Mouse (Mus musculus): Measurements from ENCODE around the gene Dohh. TPM values are rescaled to one million over a fixed set of nuclear protein-coding genes. Genes with fewer than 3 reads are reported as not detected.

Gene Dohh
- polyA plus RNA-seq, 1 experiment from 2014 or later = 76.7 TPM

DNA sequence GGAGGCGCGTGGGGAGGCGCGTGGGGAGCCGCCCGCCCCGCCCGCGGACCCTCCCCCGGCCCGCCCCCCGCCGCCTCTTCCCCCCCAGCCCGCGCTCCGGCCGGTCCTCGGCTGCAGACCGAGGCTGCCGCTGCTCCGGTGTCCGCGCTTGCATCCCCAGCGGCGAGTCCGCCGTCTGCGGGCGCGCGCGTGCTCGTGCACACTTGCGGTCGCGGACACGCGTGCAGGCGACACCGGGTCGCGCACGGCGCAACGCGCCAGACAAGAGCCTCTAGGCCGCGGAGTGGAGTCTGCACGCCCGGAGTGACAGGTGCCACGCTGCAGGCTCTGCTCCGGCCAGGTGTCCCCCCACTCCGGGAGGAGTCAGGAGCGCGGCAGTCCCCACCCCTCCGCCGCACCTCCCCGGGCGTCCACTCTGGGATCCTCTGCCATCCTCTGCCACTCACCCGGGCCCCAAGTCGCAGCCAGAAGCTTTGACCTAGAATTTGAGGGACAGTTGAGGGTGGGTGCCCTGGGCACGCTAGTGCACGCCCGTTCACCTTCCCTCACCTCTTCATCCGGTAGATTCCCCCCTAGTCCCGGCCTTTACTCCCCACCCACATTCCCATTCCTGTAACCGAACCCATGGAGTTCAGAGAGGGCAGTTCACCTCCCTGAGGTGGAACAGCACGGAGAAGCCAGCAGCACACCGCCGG lies 46.8 kb downstream of the Dohh start:
- ATAC-seq = peak; percentile 12
- peaks cover 22% of the 10 kb centered on the region for H3K27me3 ChIP-seq
- under 1% methylated on average over 45 of the region's 70 CpGs for WGBS
- H3K36me3 ChIP-seq (ENCODE audit: poor library complexity, severe bottlenecking) = no peaks in the 10 kb centered on the region
- peaks cover 62% of the 10 kb centered on the region for H3K4me1 ChIP-seq
- H3K27ac ChIP-seq = peak overlapping the region; percentile 92
- H3K9me3 ChIP-seq (replicated peaks) = no peaks in the 10 kb centered on the region
- peak overlapping the region; percentile 90 for H3K4me2 ChIP-seq
- H3K4me3 ChIP-seq = peak overlapping the region; percentile 74
- peak overlapping the region; percentile 85 for H3K9ac ChIP-seq

DNA sequence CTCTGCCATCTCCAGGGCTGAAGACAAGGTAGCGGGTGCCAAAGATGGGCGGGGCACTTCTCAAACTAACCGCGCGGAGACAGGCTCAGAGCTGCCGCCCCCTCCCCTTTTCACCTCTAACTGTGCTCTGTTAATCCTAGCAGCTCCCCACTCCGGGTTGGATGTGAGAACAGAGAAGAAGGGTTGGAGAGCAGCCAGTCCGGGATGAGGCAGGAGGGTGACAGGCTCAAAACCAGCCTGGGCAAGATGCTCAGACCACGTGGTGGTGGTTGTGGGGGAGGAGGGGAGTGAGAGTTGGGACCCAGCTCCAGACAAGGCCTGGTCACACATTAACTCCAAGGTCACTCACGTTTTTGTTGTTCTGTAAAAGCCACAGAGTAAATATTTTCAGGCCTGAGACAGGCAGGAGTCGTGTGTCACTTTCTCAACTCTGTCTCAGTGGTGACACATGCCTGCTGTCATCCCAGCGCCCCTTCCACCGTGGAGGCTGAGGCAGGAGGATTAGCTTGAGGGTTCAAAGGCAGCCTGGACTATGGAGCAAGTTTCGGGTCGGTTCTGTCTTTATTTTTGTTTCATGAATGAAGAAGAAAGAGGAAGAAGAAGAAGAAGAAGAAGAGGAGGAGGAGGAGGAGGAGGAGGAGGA lies 47.4 kb downstream of the Dohh start:
- WGBS = 14% methylated on average over 15 of the region's 15 CpGs
- peak; percentile 7 for ATAC-seq
- Histone ChIP-seq H3K27ac (peak overlapping the region; percentile 92), H3K27me3 (peaks cover 19% of the 10 kb centered on the region), H3K4me3 (peak overlapping the region; percentile 74), H3K9me3 (replicated peaks) (no peaks in the 10 kb centered on the region), H3K36me3 (ENCODE audit: poor library complexity, severe bottlenecking) (no peaks in the 10 kb centered on the region), H3K9ac (peak overlapping the region; percentile 85), H3K4me2 (peak overlapping the region; percentile 90), H3K4me1 (peaks cover 56% of the 10 kb centered on the region)

DNA sequence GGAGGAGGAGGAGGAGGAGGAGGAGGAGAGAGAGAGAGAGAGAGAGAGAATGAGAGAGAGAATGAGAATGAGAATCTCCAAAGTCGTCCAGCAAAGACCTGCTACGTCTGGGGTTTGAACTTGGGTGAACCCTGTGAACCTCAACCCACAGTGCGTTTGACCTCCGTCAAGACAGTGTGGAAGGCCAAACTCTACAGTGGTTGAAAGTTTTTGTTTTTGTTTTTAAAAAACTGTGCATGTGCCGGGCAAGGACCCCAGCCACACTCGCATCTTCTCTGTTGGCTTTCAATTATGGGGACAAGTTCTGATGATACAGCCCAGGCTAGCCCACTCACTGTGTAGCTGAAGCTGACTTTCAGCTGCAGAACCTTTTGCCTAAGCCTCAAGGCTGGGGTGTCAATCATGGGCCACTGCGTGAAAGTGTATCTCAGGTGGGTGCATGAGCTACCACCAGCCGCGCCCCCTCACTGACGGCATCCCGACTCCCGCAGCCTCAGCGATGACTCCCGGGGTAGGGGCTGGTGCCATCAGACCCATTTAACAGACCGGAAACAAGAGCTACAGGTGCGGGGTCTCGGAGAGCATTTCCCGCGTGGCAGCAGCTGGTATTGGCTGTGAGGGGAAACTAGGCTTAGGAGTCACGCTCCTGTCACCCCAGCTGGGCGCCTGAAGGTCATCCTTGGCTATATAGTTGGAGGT lies 48.1 kb downstream of the Dohh start:
- H3K27me3 ChIP-seq = peaks cover 13% of the 10 kb centered on the region
- peak overlapping the region; percentile 23; the same call in 1 of the 2 replicates for H3K4me3 ChIP-seq
- H3K36me3 ChIP-seq (ENCODE audit: poor library complexity, severe bottlenecking) = no peaks in the 10 kb centered on the region
- peak; percentile 0 for ATAC-seq
- WGBS = 61% methylated on average over 21 of the region's 21 CpGs
- H3K4me2 ChIP-seq = peak overlapping the region; percentile 58
- H3K27ac ChIP-seq = peak overlapping the region; percentile 19; the same call in 1 of the 2 replicates
- peaks cover 49% of the 10 kb centered on the region for H3K4me1 ChIP-seq
- no peak overlapping the region for H3K9ac ChIP-seq
- no peaks in the 10 kb centered on the region for H3K9me3 ChIP-seq (replicated peaks)

DNA sequence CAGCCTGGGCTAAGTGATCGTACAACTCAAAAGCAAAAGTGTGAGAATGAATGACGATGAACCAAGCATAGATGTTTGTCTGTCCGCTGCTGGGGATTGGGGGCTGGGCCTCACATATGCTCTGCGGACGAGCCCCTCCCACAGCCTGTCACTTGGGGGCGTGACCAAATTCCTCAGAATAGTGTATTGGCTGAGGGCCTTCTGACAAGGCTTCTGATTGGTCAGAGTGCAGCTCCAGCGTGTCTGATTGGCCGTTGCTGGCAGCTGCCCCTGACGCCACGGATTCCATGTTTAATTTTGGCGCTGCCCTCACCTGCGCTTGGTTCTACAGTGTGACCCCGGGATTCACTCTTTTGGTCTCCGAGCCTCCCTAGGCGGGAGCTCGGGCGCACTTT lies 48.6 kb downstream of the Dohh start:
- Histone ChIP-seq H3K9me3 (replicated peaks) (no peaks in the 10 kb centered on the region), H3K4me2 (peak overlapping the region; percentile 58), H3K27ac (peak overlapping the region; percentile 28; the same call in 1 of the 2 replicates), H3K4me3 (peak overlapping the region; percentile 23), H3K36me3 (ENCODE audit: poor library complexity, severe bottlenecking) (no peaks in the 10 kb centered on the region), H3K27me3 (peaks cover 7% of the 10 kb centered on the region), H3K9ac (no peak overlapping the region), H3K4me1 (peaks cover 49% of the 10 kb centered on the region)
- ATAC-seq = peak; percentile 88
- WGBS = 3% methylated on average over 17 of the region's 17 CpGs

DNA sequence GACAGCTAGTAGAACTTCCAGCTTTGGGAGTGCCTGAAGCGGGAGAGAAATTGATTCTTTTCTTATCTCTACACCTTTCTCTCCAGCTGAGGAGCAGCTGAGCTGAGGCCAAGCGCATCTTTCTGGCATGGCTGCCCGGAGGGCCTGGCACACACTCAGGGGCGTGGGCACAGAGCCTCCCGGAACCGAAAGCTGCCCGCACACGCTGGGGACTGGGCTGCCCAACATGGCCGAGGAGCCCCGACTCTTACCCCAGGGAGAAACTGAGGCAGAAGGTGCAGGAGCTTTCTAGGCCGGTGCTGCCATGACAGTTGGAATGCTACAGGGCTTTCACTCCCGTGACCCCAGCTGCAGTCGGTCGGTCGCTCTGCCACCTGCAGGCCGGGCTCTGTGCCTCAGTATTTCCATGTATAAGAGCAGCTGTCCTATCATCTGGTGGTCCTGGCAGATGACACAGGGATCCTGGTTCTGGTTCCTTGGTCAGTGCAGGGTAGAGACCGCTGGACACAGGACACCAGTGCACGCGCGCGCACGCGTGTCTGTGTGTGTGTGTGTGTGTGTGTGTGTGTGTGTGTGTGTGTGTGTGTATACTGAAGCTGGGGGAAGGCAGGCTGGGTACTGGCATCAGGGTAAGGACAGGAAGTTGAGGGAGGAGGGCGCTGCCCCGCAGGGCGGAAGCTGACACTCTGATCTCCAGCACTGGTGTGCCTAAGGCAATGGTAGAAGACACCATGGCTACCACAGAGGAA lies 49.5 kb downstream of the Dohh start:
- Histone ChIP-seq H3K4me1 (peaks cover 49% of the 10 kb centered on the region), H3K4me2 (no peak overlapping the region), H3K9me3 (replicated peaks) (no peaks in the 10 kb centered on the region), H3K36me3 (ENCODE audit: poor library complexity, severe bottlenecking) (no peaks in the 10 kb centered on the region), H3K27ac (peak overlapping the region; percentile 28; the same call in 1 of the 2 replicates), H3K4me3 (no peak overlapping the region), H3K9ac (no peak overlapping the region), H3K27me3 (no peaks in the 10 kb centered on the region)
- WGBS = 79% methylated on average over 26 of the region's 26 CpGs
- ATAC-seq = no peak

DNA sequence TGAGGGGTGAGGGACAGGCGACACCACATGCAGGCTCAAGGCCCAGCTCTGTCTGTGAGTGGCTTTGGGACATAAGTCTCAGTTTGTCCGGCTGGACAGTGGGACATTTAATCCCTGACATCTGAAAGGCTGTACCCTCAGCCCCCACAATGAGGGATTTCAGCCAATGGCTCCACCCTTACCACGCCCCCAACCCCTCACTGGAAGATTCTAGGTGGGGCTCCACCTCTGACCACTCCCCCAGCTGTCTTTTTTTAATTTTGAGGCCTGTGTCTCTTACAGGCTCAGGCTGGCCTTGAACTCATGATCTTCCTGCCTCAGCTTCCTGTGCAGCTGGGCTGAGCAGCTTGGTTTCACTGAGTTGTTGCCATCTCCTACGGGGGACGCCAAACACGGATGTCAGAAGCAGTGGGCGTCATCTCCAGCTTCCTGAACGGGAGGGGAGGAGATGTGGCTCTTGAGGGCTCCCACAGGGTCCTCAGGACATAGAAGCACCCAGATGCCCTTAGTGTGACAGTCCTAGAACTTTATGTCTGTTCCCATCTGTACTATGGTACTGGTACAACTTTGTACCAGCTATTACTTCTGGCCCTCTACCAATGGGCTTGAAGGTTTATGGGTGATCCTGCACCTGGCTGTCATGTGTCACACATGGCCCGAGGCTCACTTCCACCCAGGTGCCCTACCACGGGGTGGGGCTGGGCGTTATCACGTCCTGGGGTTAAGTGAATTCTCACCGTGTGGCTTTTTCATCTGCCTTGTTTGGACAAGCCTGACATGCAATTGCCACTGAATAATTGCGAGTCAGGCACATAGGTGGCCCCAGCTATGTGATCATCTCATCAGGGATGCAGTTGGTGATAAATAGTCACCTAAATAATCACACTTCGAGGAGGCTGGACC lies 50.4 kb downstream of the Dohh start:
- no peak for ATAC-seq
- peaks cover 41% of the 10 kb centered on the region for H3K4me1 ChIP-seq
- H3K9me3 ChIP-seq (replicated peaks) = no peaks in the 10 kb centered on the region
- no peak overlapping the region for H3K4me2 ChIP-seq
- WGBS = 71% methylated on average over 15 of the region's 15 CpGs
- peak overlapping the region; percentile 54 for H3K27ac ChIP-seq
- no peak overlapping the region for H3K4me3 ChIP-seq
- H3K27me3 ChIP-seq = no peaks in the 10 kb centered on the region; the same call in 1 of the 2 replicates
- H3K9ac ChIP-seq = peak overlapping the region; percentile 45
- H3K36me3 ChIP-seq (ENCODE audit: poor library complexity, severe bottlenecking) = no peaks in the 10 kb centered on the region

DNA sequence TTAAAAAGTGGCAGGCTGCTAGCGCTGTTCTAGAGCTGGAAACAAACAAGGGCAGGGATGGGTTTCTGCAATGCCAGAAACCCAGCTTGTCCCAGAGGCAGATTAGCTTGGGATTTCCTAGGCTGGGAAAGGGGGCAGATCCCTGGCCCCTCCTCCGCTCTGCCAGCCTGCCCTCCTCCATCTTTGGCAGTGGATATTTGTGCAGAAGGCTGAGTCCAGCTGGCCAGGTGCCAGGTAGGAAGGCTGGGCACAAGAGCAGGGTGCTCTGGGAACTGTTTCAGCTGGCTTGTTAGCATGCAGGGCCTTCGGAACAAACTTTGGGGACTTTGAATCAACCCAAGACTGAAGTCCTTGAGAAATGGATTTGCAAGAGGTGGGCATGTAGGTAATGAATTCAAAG lies 51.2 kb downstream of the Dohh start:
- ATAC-seq = no peak
- H3K9ac ChIP-seq = peak overlapping the region; percentile 45
- 72% methylated on average over 3 of the region's 3 CpGs for WGBS
- no peaks in the 10 kb centered on the region for H3K9me3 ChIP-seq (replicated peaks)
- no peak overlapping the region for H3K4me3 ChIP-seq
- no peak overlapping the region for H3K4me2 ChIP-seq
- H3K27me3 ChIP-seq = peaks cover 4% of the 10 kb centered on the region; the same call in 1 of the 2 replicates
- no peaks in the 10 kb centered on the region for H3K36me3 ChIP-seq (ENCODE audit: poor library complexity, severe bottlenecking)
- H3K27ac ChIP-seq = peak overlapping the region; percentile 54
- peaks cover 38% of the 10 kb centered on the region for H3K4me1 ChIP-seq

Small RNA genes within 50 kb of the gene (microRNA-seq; reads per million reads assigned to microRNA genes)
- gene Mir1191b = 1.3 reads per million
- gene Mir6913 = not detected

Other genes with a start within 250 kb of the Dohh start
- 10.4 and 10.6 TPM in 2 replicates for gene Zbtb7a, start 249.2 kb upstream of the Dohh start, polyA plus RNA-seq (2015; fragmentation: Nextera tagmentation; extraction: Ambion mirVana)
- gene Pias4, start 216.5 kb upstream of the Dohh start, polyA plus RNA-seq (2015; fragmentation: Nextera tagmentation; extraction: Ambion mirVana) = 54.2 and 57.0 TPM in 2 replicates
- gene Eef2, start 207.8 kb upstream of the Dohh start, polyA plus RNA-seq (2015; fragmentation: Nextera tagmentation; extraction: Ambion mirVana) = 555 and 583 TPM in 2 replicates
- gene Dapk3, start 201.4 kb upstream of the Dohh start, polyA plus RNA-seq (2015; fragmentation: Nextera tagmentation; extraction: Ambion mirVana) = 43.5 and 47.7 TPM in 2 replicates
- gene 4930442H23Rik, start 200.6 kb upstream of the Dohh start, polyA plus RNA-seq (2015; fragmentation: Nextera tagmentation; extraction: Ambion mirVana) = not detected in 2 replicates
- not detected in 2 replicates for gene Nmrk2, start 182.4 kb upstream of the Dohh start, polyA plus RNA-seq (2015; fragmentation: Nextera tagmentation; extraction: Ambion mirVana)
- 44.5 and 54.2 TPM in 2 replicates for gene Atcay, start 153.6 kb upstream of the Dohh start, polyA plus RNA-seq (2015; fragmentation: Nextera tagmentation; extraction: Ambion mirVana)
- 9.7 and 10.9 TPM in 2 replicates for gene Zfr2, start 151.3 kb upstream of the Dohh start, polyA plus RNA-seq (2015; fragmentation: Nextera tagmentation; extraction: Ambion mirVana)
- 5.6 and 7.4 TPM in 2 replicates for gene Matk, start 131.5 kb upstream of the Dohh start, polyA plus RNA-seq (2015; fragmentation: Nextera tagmentation; extraction: Ambion mirVana)
- gene Mrpl54, start 117.5 kb upstream of the Dohh start, polyA plus RNA-seq (2015; fragmentation: Nextera tagmentation; extraction: Ambion mirVana) = 134 and 135 TPM in 2 replicates
- 28.6 and 32.3 TPM in 2 replicates for gene Apba3, start 117.5 kb upstream of the Dohh start, polyA plus RNA-seq (2015; fragmentation: Nextera tagmentation; extraction: Ambion mirVana)
- 6.2 and 7.1 TPM in 2 replicates for gene Tjp3, start 92.8 kb upstream of the Dohh start, polyA plus RNA-seq (2015; fragmentation: Nextera tagmentation; extraction: Ambion mirVana)
- gene Pip5k1c, start 91.5 kb upstream of the Dohh start, polyA plus RNA-seq (2015; fragmentation: Nextera tagmentation; extraction: Ambion mirVana) = 73.1 and 87.2 TPM in 2 replicates
- 39.9 and 42.0 TPM in 2 replicates for gene Cactin, start 63.3 kb upstream of the Dohh start, polyA plus RNA-seq (2015; fragmentation: Nextera tagmentation; extraction: Ambion mirVana)
- gene Tbxa2r, start 55.7 kb upstream of the Dohh start, polyA plus RNA-seq (2015; fragmentation: Nextera tagmentation; extraction: Ambion mirVana) = 2.6 and 3.8 TPM in 2 replicates
- not detected in 2 replicates for gene Gipc3, start 41.2 kb upstream of the Dohh start, polyA plus RNA-seq (2015; fragmentation: Nextera tagmentation; extraction: Ambion mirVana)
- 60.6 and 61.1 TPM in 2 replicates for gene Hmg20b, start 33.9 kb upstream of the Dohh start, polyA plus RNA-seq (2015; fragmentation: Nextera tagmentation; extraction: Ambion mirVana)
- gene Mfsd12, start 26.9 kb upstream of the Dohh start, polyA plus RNA-seq (2015; fragmentation: Nextera tagmentation; extraction: Ambion mirVana) = 6.3 and 6.8 TPM in 2 replicates
- 0.44 and 0.45 TPM in 2 replicates for gene 4930404N11Rik, start 18.6 kb upstream of the Dohh start, polyA plus RNA-seq (2015; fragmentation: Nextera tagmentation; extraction: Ambion mirVana)
- 117 and 128 TPM in 2 replicates for gene Fzr1, start 5.9 kb upstream of the Dohh start, polyA plus RNA-seq (2015; fragmentation: Nextera tagmentation; extraction: Ambion mirVana)
- gene Gm48551, start within 50 bp of the Dohh start, polyA plus RNA-seq (2015; fragmentation: Nextera tagmentation; extraction: Ambion mirVana) = 4.2 and 5.8 TPM in 2 replicates
- 2.1 and 2.3 TPM in 2 replicates for gene Gm48552, start 4.6 kb downstream of the Dohh start, polyA plus RNA-seq (2015; fragmentation: Nextera tagmentation; extraction: Ambion mirVana)
- 1.8 TPM in 2 replicates for gene Smim24, start 8.6 kb downstream of the Dohh start, polyA plus RNA-seq (2015; fragmentation: Nextera tagmentation; extraction: Ambion mirVana)
- gene Nfic, start 71.2 kb downstream of the Dohh start, polyA plus RNA-seq (2015; fragmentation: Nextera tagmentation; extraction: Ambion mirVana) = 18.5 and 25.2 TPM in 2 replicates
- 48.8 and 57.4 TPM in 2 replicates for gene Celf5, start 98.3 kb downstream of the Dohh start, polyA plus RNA-seq (2015; fragmentation: Nextera tagmentation; extraction: Ambion mirVana)
- gene Ncln, start 112.0 kb downstream of the Dohh start, polyA plus RNA-seq (2015; fragmentation: Nextera tagmentation; extraction: Ambion mirVana) = 56.8 and 60.9 TPM in 2 replicates
- 0.52 and 0.53 TPM in 2 replicates for gene S1pr4, start 115.7 kb downstream of the Dohh start, polyA plus RNA-seq (2015; fragmentation: Nextera tagmentation; extraction: Ambion mirVana)
- gene Gna15, start 139.8 kb downstream of the Dohh start, polyA plus RNA-seq (2015; fragmentation: Nextera tagmentation; extraction: Ambion mirVana) = 0.48 and 0.57 TPM in 2 replicates
- 79.0 and 84.3 TPM in 2 replicates for gene Gna11, start 160.8 kb downstream of the Dohh start, polyA plus RNA-seq (2015; fragmentation: Nextera tagmentation; extraction: Ambion mirVana)
- 430 and 502 TPM in 2 replicates for gene Aes, start 175.1 kb downstream of the Dohh start, polyA plus RNA-seq (2015; fragmentation: Nextera tagmentation; extraction: Ambion mirVana)
- 15.1 and 17.7 TPM in 2 replicates for gene Tle2, start 190.1 kb downstream of the Dohh start, polyA plus RNA-seq (2015; fragmentation: Nextera tagmentation; extraction: Ambion mirVana)
- gene Tle6, start 216.6 kb downstream of the Dohh start, polyA plus RNA-seq (2015; fragmentation: Nextera tagmentation; extraction: Ambion mirVana) = 1.8 and 4.1 TPM in 2 replicates
- gene BC025920, start 221.8 kb downstream of the Dohh start, polyA plus RNA-seq (2015; fragmentation: Nextera tagmentation; extraction: Ambion mirVana) = 2.0 and 3.7 TPM in 2 replicates
- gene Sirt6, start 243.4 kb downstream of the Dohh start, polyA plus RNA-seq (2015; fragmentation: Nextera tagmentation; extraction: Ambion mirVana) = 56.6 and 65.3 TPM in 2 replicates
- gene Ankrd24, start 244.1 kb downstream of the Dohh start, polyA plus RNA-seq (2015; fragmentation: Nextera tagmentation; extraction: Ambion mirVana) = 6.4 and 6.9 TPM in 2 replicates

All from forebrain, embryonic 13.5 days (tissue).